ENCODE assay signal across 10 mouse cellular contexts in the genomic region with DNA sequence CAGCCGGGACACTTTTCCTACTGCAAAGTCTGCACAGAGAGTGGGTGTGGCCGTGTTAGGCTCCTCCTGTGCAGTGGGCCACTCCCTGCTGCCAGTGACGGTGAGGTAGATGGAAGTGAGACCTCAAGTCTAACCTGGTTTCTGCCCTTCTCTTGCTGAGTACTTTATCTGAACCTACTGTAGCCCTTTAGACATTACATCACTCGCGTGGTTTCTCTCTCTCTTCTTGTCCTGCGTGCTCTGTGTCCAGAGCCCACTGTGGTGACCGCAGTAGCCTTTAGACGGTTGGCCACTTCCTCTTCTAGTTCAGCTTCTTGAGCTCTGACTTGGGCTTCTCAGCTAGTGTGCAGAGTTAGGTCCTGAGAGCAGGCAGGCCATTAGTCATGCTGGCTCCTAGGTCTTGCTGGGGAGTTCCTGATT. TPM values are rescaled to one million over a fixed set of nuclear protein-coding genes. Genes with fewer than 3 reads are reported as not detected.
DNase-seq lines count a peak whose midpoint lies in the region; ATAC-seq and TF ChIP-seq lines count a peak whose summit lies in the region.
"Had no signal": no experiment of that assay in that cellular context is flagged by ENCODE, and none has a peak within 500 bp of the region (broad histone marks: within the 10 kb centered on the region; RNA-seq: fewer than 3 reads in every experiment).

No protein-coding gene starts in this region.

- peaks cover 65% of the 10 kb centered on the region for H3K4me1 ChIP-seq in heart, embryonic 15.5 days (replicated peaks)
- peaks cover 20 to 68% of the 10 kb centered on the region in 2 experiments for H3K4me1 ChIP-seq in CH12.LX (ENCODE audit: control insufficient read depth in 1 of 2, insufficient read depth in 2 of 2)
- no peaks in the 10 kb centered on the region; the same call in none of the 2 replicates for H3K4me1 ChIP-seq in intestine, embryonic 14.5 days (replicated peaks; ENCODE audit: control insufficient read depth, insufficient read depth, low read length)
- no peaks in the 10 kb centered on the region for H3K4me1 ChIP-seq in forebrain, embryonic 14.5 days (ENCODE audit: control insufficient read depth, insufficient read depth, low read length)

- TF ChIP-seq RAD21 in CH12.LX (IDR thresholded peaks at IDR 0.05; ENCODE audit: low read depth, low read length): no peak

- no peaks in the 10 kb centered on the region for H3K27me3 ChIP-seq in heart, embryonic 15.5 days
- H3K27me3 ChIP-seq in CH12.LX (replicated peaks): no peaks in the 10 kb centered on the region
- no peaks in the 10 kb centered on the region for H3K27me3 ChIP-seq in intestine, embryonic 14.5 days (replicated peaks; ENCODE audit: control insufficient read depth, insufficient read depth, low read length)
- H3K27me3 ChIP-seq in forebrain, embryonic 14.5 days (replicated peaks; ENCODE audit: control insufficient read depth, insufficient read depth, low read length): no peaks in the 10 kb centered on the region
- H3K27me3 ChIP-seq: forebrain, embryonic 12.5 days had no signal

- in situ Hi-C loops in CH12.LX (cut with MboI; ENCODE audit: low pct_ligation_motif_present, low pct_unique_long_range_greater_than_20kb, low sequenced_read_pairs): no loop called here

- no peak overlapping the region for H3K9ac ChIP-seq in heart, embryonic 15.5 days
- H3K9ac ChIP-seq in CH12.LX (ENCODE audit: insufficient read depth, low read depth): no peak overlapping the region
- H3K9ac ChIP-seq in intestine, embryonic 14.5 days (ENCODE audit: low read length): no peak overlapping the region
- H3K9ac ChIP-seq in forebrain, embryonic 14.5 days (ENCODE audit: low read length): no peak overlapping the region
- H3K9ac ChIP-seq: forebrain, embryonic 12.5 days; lung, embryonic 14.5 days had no signal

- DNase-seq in heart, postnatal 10 days: no peak
- DNase-seq in CH12.LX (ENCODE audit: extremely low read depth): peak; percentile 79
- no peak for DNase-seq in intestine, embryonic 14.5 days (ENCODE audit: low spot score)
- DNase-seq in forebrain, embryonic 14.5 days (ENCODE audit: low spot score): no peak
- no peak for DNase-seq in adrenal gland, postnatal 14 days
- no peak for DNase-seq in cerebellum, postnatal 10 days
- DNase-seq: lung, embryonic 14.5 days had no signal

- no peak for TF ChIP-seq POLR2A in CH12.LX (IDR thresholded peaks at IDR 0.05; ENCODE audit: low read depth, low read length)

- no peaks in the 10 kb centered on the region for H3K9me3 ChIP-seq in heart, embryonic 15.5 days (replicated peaks)
- H3K9me3 ChIP-seq in CH12.LX (replicated peaks; ENCODE audit: low read length): peaks cover 5% of the 10 kb centered on the region
- H3K9me3 ChIP-seq in intestine, embryonic 14.5 days (ENCODE audit: control insufficient read depth, low read length): no peaks in the 10 kb centered on the region
- no peaks in the 10 kb centered on the region for H3K9me3 ChIP-seq in forebrain, embryonic 14.5 days (replicated peaks; ENCODE audit: control insufficient read depth, low read length)
- H3K9me3 ChIP-seq: forebrain, embryonic 12.5 days had no signal

- no peak overlapping the region for H3K4me3 ChIP-seq in heart, embryonic 15.5 days
- peak overlapping the region in 2 of 3 experiments; percentile 23 to 30 for H3K4me3 ChIP-seq in CH12.LX (replicated peaks in 1 of 3; ENCODE audit: low read depth in 2 of 3, low read length in 2 of 3, poor library complexity in 1 of 3)
- no peak overlapping the region for H3K4me3 ChIP-seq in intestine, embryonic 14.5 days (ENCODE audit: low read depth, low read length)
- H3K4me3 ChIP-seq in forebrain, embryonic 14.5 days (ENCODE audit: low read depth, low read length): no peak overlapping the region
- H3K4me3 ChIP-seq: forebrain, embryonic 12.5 days had no signal

- peak overlapping the region; percentile 50; the same call in 1 of the 2 replicates for H3K27ac ChIP-seq in heart, embryonic 15.5 days
- peak overlapping the region; percentile 66 for H3K27ac ChIP-seq in CH12.LX (ENCODE audit: insufficient read depth, low read depth)
- H3K27ac ChIP-seq in intestine, embryonic 14.5 days (ENCODE audit: low read depth): peak overlapping the region; percentile 4; the same call in 1 of the 2 replicates
- no peak overlapping the region for H3K27ac ChIP-seq in forebrain, embryonic 14.5 days (ENCODE audit: low read depth, low read length)
- H3K27ac ChIP-seq: forebrain, embryonic 12.5 days had no signal

- TF ChIP-seq CTCF in CH12.LX (conservative IDR thresholded peaks at IDR 0.05 in 1 of 2, IDR thresholded peaks at IDR 0.05 in 1 of 2; ENCODE audit: low read depth in 2 of 2, low read length in 2 of 2): no peak

- intact Hi-C loops in heart, postnatal 10 days (cut with DNase I): no loop called here

- no peak for ATAC-seq in heart, embryonic 15.5 days (replicated peaks; ENCODE audit: insufficient number of reproducible peaks, insufficient read depth, low FRiP score, low read depth)
- ATAC-seq in intestine, embryonic 14.5 days (replicated peaks; ENCODE audit: low FRiP score, low TSS enrichment, low read depth): peak; percentile 63; the same call in 1 of the 2 replicates
- peak; percentile 76 for ATAC-seq in megakaryocyte progenitor cell, adult 5-6 weeks (replicated peaks; ENCODE audit: poor library complexity)
- ATAC-seq in forebrain, embryonic 14.5 days: no peak

- H3K4me2 ChIP-seq in heart, embryonic 15.5 days: no peak overlapping the region
- H3K4me2 ChIP-seq in CH12.LX (ENCODE audit: insufficient read depth, low read depth, poor library complexity, severe bottlenecking): peak overlapping the region; percentile 30; the same call in 1 of the 2 replicates
- no peak overlapping the region for H3K4me2 ChIP-seq in intestine, embryonic 14.5 days (ENCODE audit: low read length)
- no peak overlapping the region for H3K4me2 ChIP-seq in forebrain, embryonic 14.5 days (ENCODE audit: low read length)
- H3K4me2 ChIP-seq: forebrain, embryonic 12.5 days; lung, embryonic 14.5 days had no signal

- 74% methylated on average over 8 of the region's 8 CpGs for WGBS in heart, embryonic 15.5 days
- WGBS in intestine, embryonic 14.5 days: 76% methylated on average over 8 of the region's 8 CpGs
- WGBS in forebrain, embryonic 14.5 days: 91% methylated on average over 8 of the region's 8 CpGs

- H3K36me3 ChIP-seq in heart, embryonic 15.5 days: no peaks in the 10 kb centered on the region
- peaks cover 4 to 41% of the 10 kb centered on the region in 2 experiments for H3K36me3 ChIP-seq in CH12.LX (replicated peaks in 1 of 2; ENCODE audit: control insufficient read depth in 1 of 2, insufficient read depth in 1 of 2, low read length in 1 of 2)
- H3K36me3 ChIP-seq in intestine, embryonic 14.5 days (ENCODE audit: control insufficient read depth, insufficient read depth, low read length): peaks cover 5% of the 10 kb centered on the region; the same call in 1 of the 2 replicates
- no peaks in the 10 kb centered on the region for H3K36me3 ChIP-seq in forebrain, embryonic 14.5 days (ENCODE audit: control insufficient read depth, insufficient read depth, low read length)

- dilution Hi-C loops in CH12.LX (cut with MboI; ENCODE audit: extremely low pct_ligation_motif_present, extremely low pct_unique_long_range_greater_than_20kb, low sequenced_read_pairs): no loop called here

- no peak; the same call in 1 of the 2 replicates for TF ChIP-seq EP300 in CH12.LX (IDR thresholded peaks at IDR 0.05; ENCODE audit: low read length)

- peaks cover 2% of the 10 kb centered on the region; the same call in 1 of the 2 replicates for H3K79me2 ChIP-seq in CH12.LX (replicated peaks; ENCODE audit: control insufficient read depth, extremely low read depth, insufficient read depth, poor library complexity, severe bottlenecking)

TF ChIP-seq in CH12.LX, 34 proteins besides CTCF, POLR2A, EP300 and RAD21 (continues in another document):
- TF ChIP-seq ZC3H11A (IDR thresholded peaks at IDR 0.05; ENCODE audit: low read depth, low read length) (no peak), BHLHE40 (IDR thresholded peaks at IDR 0.05; ENCODE audit: low read depth, low read length) (peak; percentile 24; the same call in 1 of the 2 replicates), POLR2AphosphoS2 (IDR thresholded peaks at IDR 0.05; ENCODE audit: low read depth, low read length) (no peak)

RNA-seq across cellular contexts. Expression of a gene that starts 20.2 kb away (rescaled TPM):
- 130 and 138 TPM in 2 replicates for polyA plus RNA-seq in heart, embryonic 15.5 days (2015; fragmentation: Nextera tagmentation; extraction: Ambion mirVana)
- 10 to 100 TPM; 69.6 to 78.9 TPM for total RNA-seq in heart, postnatal 10 days (2021)
- total RNA-seq in CH12.LX (2012; rRNA removed) (97.8 and 122 TPM in 2 replicates), CH12.LX (2014; rRNA removed) (85.2 and 89.1 TPM in 2 replicates)
- 104 and 106 TPM in 2 replicates for polyA plus RNA-seq in CH12.LX (2012; ENCODE audit: insufficient read length, low read depth)
- polyA plus RNA-seq in intestine, embryonic 14.5 days (2014; fragmentation: Nextera tagmentation; extraction: Ambion mirVana): 177 and 187 TPM in 2 replicates
- 98.7 and 112 TPM in 2 replicates for total RNA-seq in megakaryocyte progenitor cell, adult 5-6 weeks (2015)
- total RNA-seq in megakaryocyte progenitor cell, adult 5-6 weeks (2017): 75.3 and 92.6 TPM in 2 replicates
- 119 and 120 TPM in 2 replicates for polyA plus RNA-seq in forebrain, embryonic 14.5 days (2014; fragmentation: Nextera tagmentation; extraction: Ambion mirVana)
- total RNA-seq in adrenal gland, postnatal 14 days (2021): 60.4 and 79.3 TPM in 2 replicates

RNA-seq across cellular contexts. Expression of a gene that starts 22.5 kb away (rescaled TPM):
- 1.8 and 4.2 TPM in 2 replicates for polyA plus RNA-seq in heart, embryonic 15.5 days (2015; fragmentation: Nextera tagmentation; extraction: Ambion mirVana)
- total RNA-seq in heart, postnatal 10 days (2021): 1 to 10 TPM; 8.3 to 8.7 TPM
- 8.4 and 13.6 TPM in 2 replicates for total RNA-seq in CH12.LX (2012; rRNA removed)
- total RNA-seq in CH12.LX (2014; rRNA removed): 2.6 and 3.2 TPM in 2 replicates
- 17.7 and 19.7 TPM in 2 replicates for polyA plus RNA-seq in CH12.LX (2012; ENCODE audit: insufficient read length, low read depth)
- 4.0 and 4.7 TPM in 2 replicates for polyA plus RNA-seq in intestine, embryonic 14.5 days (2014; fragmentation: Nextera tagmentation; extraction: Ambion mirVana)
- 20.1 and 24.1 TPM in 2 replicates for total RNA-seq in megakaryocyte progenitor cell, adult 5-6 weeks (2015)
- 10.3 and 19.3 TPM in 2 replicates for total RNA-seq in megakaryocyte progenitor cell, adult 5-6 weeks (2017)
- polyA plus RNA-seq in forebrain, embryonic 14.5 days (2014; fragmentation: Nextera tagmentation; extraction: Ambion mirVana): 0.86 and 2.7 TPM in 2 replicates
- 9.1 and 15.4 TPM in 2 replicates for total RNA-seq in adrenal gland, postnatal 14 days (2021)

RNA-seq across cellular contexts. Expression of a gene that starts 52.2 kb away (rescaled TPM):
- polyA plus RNA-seq in heart, embryonic 15.5 days (2015; fragmentation: Nextera tagmentation; extraction: Ambion mirVana): 17.7 and 22.9 TPM in 2 replicates
- 1 to 10 TPM; 2.2 to 2.3 TPM for total RNA-seq in heart, postnatal 10 days (2021)
- total RNA-seq in CH12.LX (2012; rRNA removed) (8.9 TPM in 2 replicates), CH12.LX (2014; rRNA removed) (17.7 and 18.4 TPM in 2 replicates)
- polyA plus RNA-seq in CH12.LX (2012; ENCODE audit: insufficient read length, low read depth): 15.0 and 15.8 TPM in 2 replicates
- 21.9 and 23.4 TPM in 2 replicates for polyA plus RNA-seq in intestine, embryonic 14.5 days (2014; fragmentation: Nextera tagmentation; extraction: Ambion mirVana)
- total RNA-seq in megakaryocyte progenitor cell, adult 5-6 weeks (2015): 2.0 and 4.3 TPM in 2 replicates
- total RNA-seq in megakaryocyte progenitor cell, adult 5-6 weeks (2017): 1.9 and 2.2 TPM in 2 replicates
- 25.3 and 26.8 TPM in 2 replicates for polyA plus RNA-seq in forebrain, embryonic 14.5 days (2014; fragmentation: Nextera tagmentation; extraction: Ambion mirVana)
- 8.4 and 10.5 TPM in 2 replicates for total RNA-seq in adrenal gland, postnatal 14 days (2021)

Comparison
In these comparisons a context has a peak if more than half of its experiments do, and no peak if none do; other contexts are left out.
1. ATAC-seq: peak in intestine, embryonic 14.5 days (single experiment) and megakaryocyte progenitor cell, adult 5-6 weeks (single experiment); none in heart, embryonic 15.5 days (single experiment) and forebrain, embryonic 14.5 days (single experiment).
2. H3K4me3 ChIP-seq: peak in CH12.LX (2 of 3); none in heart, embryonic 15.5 days (single experiment), intestine, embryonic 14.5 days (single experiment) and forebrain, embryonic 14.5 days (single experiment).